Mouse (Mus musculus): ENCODE data around the gene Iah1. TPM values are rescaled to one million over a fixed set of nuclear protein-coding genes. Genes with fewer than 3 reads are reported as not detected.

Gene Iah1
- polyA plus RNA-seq, 1 experiment from 2014 or later = 40.2 TPM

DNA sequence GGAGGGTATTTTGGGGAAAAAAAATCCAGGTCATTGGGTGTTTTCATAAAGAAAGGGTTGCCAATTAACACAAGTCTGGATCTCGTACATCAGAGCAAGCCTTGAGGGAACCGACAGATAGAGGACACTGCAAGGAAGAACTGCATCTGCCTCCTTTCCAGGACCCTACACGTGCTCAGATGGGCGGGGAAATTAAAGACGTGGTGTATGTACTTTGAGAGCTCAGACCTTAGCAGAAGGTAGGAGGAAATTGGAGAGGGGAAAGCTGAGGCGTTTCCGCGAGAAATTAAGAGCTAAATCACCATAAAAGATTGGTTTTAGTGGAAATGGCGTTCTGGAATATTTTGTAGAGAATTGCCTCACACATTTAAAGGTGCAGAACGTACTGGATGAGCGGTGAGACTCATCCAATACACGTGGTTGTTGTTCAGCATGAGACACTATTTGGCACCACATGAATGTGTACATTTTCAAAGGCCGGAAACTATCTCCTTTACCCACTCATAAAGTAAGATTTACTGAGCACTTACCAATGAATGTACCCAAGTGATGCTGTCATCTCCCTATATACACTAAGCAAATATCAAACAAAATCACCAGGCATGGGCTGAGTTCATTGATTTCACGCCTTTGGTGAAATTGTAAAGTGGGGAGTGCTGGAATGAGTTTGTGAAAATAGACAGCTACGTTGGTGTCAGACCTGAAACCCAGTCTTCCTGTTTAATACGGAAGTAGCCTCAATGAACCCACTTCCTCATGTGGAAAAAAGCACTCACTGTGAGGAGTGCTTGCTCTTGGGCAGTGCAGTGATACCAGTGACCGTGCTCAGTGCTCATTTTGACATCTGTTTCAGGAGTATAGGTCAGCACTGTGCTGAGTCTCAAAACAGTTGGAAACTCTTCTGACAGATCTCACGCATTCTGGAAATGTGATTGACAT, 29.2 kb upstream of the Iah1 start:
- H3K9ac ChIP-seq (replicated peaks; ENCODE audit: low read depth, low read length) = peak overlapping the region; percentile 88
- peak; percentile 19 for ATAC-seq
- peaks cover 29% of the 10 kb centered on the region for H3K4me1 ChIP-seq (replicated peaks; ENCODE audit: control insufficient read depth, insufficient read depth, low read length)
- 36% methylated on average over 18 of the region's 18 CpGs for WGBS
- peaks cover 12% of the 10 kb centered on the region for H3K36me3 ChIP-seq (ENCODE audit: control insufficient read depth, insufficient read depth)
- no peaks in the 10 kb centered on the region for H3K27me3 ChIP-seq (replicated peaks; ENCODE audit: control insufficient read depth, insufficient read depth, low read length)
- H3K9me3 ChIP-seq (ENCODE audit: control insufficient read depth, low read length) = no peaks in the 10 kb centered on the region
- peak overlapping the region; percentile 95 for H3K4me3 ChIP-seq (replicated peaks; ENCODE audit: low read length)
- H3K27ac ChIP-seq (ENCODE audit: low read length) = peak overlapping the region; percentile 93
- peak overlapping the region; percentile 75 for H3K4me2 ChIP-seq (ENCODE audit: low read length)

DNA sequence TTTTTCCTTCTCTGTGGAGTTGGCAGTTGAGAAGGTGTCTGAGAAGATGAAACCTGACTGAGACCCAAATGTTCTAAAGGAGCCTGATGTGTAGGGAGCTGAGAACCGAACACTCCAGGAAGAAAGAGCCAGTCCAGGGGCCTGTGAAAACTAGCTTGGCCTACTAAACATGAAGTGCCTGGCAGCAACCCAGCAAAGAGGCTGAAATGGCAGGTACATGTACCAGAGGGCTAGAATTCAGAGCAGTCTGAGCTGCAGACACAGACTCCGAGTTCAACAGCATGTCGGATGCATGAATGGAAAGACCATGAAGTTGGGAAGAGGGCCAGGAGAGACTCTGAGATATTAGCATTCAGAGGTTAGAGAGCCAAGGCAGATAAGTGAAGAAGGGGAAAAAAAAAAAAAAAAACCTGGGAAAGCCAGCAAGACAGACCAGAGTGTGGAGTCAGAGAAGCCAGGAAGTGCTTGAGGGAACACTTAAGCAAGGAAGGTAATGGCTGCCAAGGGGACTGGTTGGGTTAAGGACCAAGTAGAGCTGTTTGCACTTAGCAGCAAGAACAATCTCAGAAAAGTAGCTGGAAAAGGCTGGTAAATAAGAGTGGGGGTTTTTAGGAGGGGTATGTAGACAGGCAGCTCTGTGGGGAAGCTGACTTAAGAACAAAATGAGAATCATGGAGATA, 27.3 kb upstream of the Iah1 start:
- Histone ChIP-seq H3K4me3 (replicated peaks; ENCODE audit: low read length) (no peak overlapping the region), H3K9me3 (ENCODE audit: control insufficient read depth, low read length) (no peaks in the 10 kb centered on the region), H3K4me2 (ENCODE audit: low read length) (no peak overlapping the region), H3K27ac (ENCODE audit: low read length) (no peak overlapping the region), H3K9ac (replicated peaks; ENCODE audit: low read depth, low read length) (no peak overlapping the region), H3K27me3 (replicated peaks; ENCODE audit: control insufficient read depth, insufficient read depth, low read length) (no peaks in the 10 kb centered on the region), H3K4me1 (replicated peaks; ENCODE audit: control insufficient read depth, insufficient read depth, low read length) (peaks cover 29% of the 10 kb centered on the region), H3K36me3 (ENCODE audit: control insufficient read depth, insufficient read depth) (peaks cover 19% of the 10 kb centered on the region)
- 92% methylated on average over 3 of the region's 3 CpGs for WGBS
- ATAC-seq = no peak

- Histone ChIP-seq H3K36me3 (ENCODE audit: control insufficient read depth, insufficient read depth) (peaks cover 20% of the 10 kb centered on the region), H3K9ac (replicated peaks; ENCODE audit: low read depth, low read length) (no peak overlapping the region), H3K9me3 (ENCODE audit: control insufficient read depth, low read length) (no peaks in the 10 kb centered on the region), H3K4me3 (replicated peaks; ENCODE audit: low read length) (no peak overlapping the region), H3K4me1 (replicated peaks; ENCODE audit: control insufficient read depth, insufficient read depth, low read length) (peaks cover 29% of the 10 kb centered on the region), H3K27ac (ENCODE audit: low read length) (no peak overlapping the region), H3K27me3 (replicated peaks; ENCODE audit: control insufficient read depth, insufficient read depth, low read length) (no peaks in the 10 kb centered on the region), H3K4me2 (ENCODE audit: low read length) (no peak overlapping the region)
- WGBS = 84% methylated on average over 6 of the region's 6 CpGs
- no peak for ATAC-seq
These were observed 26.5 kb upstream of the Iah1 start for GRCm38 (mm10) chr12:21289651-21290050.

- 94% methylated on average over 11 of the region's 11 CpGs for WGBS
- Histone ChIP-seq H3K4me2 (ENCODE audit: low read length) (no peak overlapping the region), H3K4me1 (replicated peaks; ENCODE audit: control insufficient read depth, insufficient read depth, low read length) (no peaks in the 10 kb centered on the region), H3K4me3 (replicated peaks; ENCODE audit: low read length) (no peak overlapping the region), H3K27me3 (replicated peaks; ENCODE audit: control insufficient read depth, insufficient read depth, low read length) (no peaks in the 10 kb centered on the region), H3K36me3 (ENCODE audit: control insufficient read depth, insufficient read depth) (peaks cover 52% of the 10 kb centered on the region), H3K9me3 (ENCODE audit: control insufficient read depth, low read length) (no peaks in the 10 kb centered on the region), H3K9ac (replicated peaks; ENCODE audit: low read depth, low read length) (no peak overlapping the region), H3K27ac (ENCODE audit: low read length) (no peak overlapping the region)
- ATAC-seq = no peak
These were observed 17.3 kb upstream of the Iah1 start for GRCm38 (mm10) chr12:21298856-21299255.

GRCm38 (mm10) chr12:21301324-21301723, 14.9 kb upstream of the Iah1 start:
- ATAC-seq = no peak
- H3K27me3 ChIP-seq (replicated peaks; ENCODE audit: control insufficient read depth, insufficient read depth, low read length) = no peaks in the 10 kb centered on the region
- H3K36me3 ChIP-seq (ENCODE audit: control insufficient read depth, insufficient read depth) = peaks cover 48% of the 10 kb centered on the region
- H3K27ac ChIP-seq (ENCODE audit: low read length) = no peak overlapping the region
- no peak overlapping the region for H3K4me3 ChIP-seq (replicated peaks; ENCODE audit: low read length)
- no peak overlapping the region for H3K4me2 ChIP-seq (ENCODE audit: low read length)
- no peaks in the 10 kb centered on the region for H3K4me1 ChIP-seq (replicated peaks; ENCODE audit: control insufficient read depth, insufficient read depth, low read length)
- WGBS = 91% methylated on average over 7 of the region's 7 CpGs
- no peak overlapping the region for H3K9ac ChIP-seq (replicated peaks; ENCODE audit: low read depth, low read length)
- H3K9me3 ChIP-seq (ENCODE audit: control insufficient read depth, low read length) = no peaks in the 10 kb centered on the region

GRCm38 (mm10) chr12:21301932-21302331, 14.3 kb upstream of the Iah1 start:
- no peak overlapping the region for H3K9ac ChIP-seq (replicated peaks; ENCODE audit: low read depth, low read length)
- no peak overlapping the region for H3K27ac ChIP-seq (ENCODE audit: low read length)
- H3K36me3 ChIP-seq (ENCODE audit: control insufficient read depth, insufficient read depth) = peaks cover 46% of the 10 kb centered on the region
- H3K4me2 ChIP-seq (ENCODE audit: low read length) = no peak overlapping the region
- H3K9me3 ChIP-seq (ENCODE audit: control insufficient read depth, low read length) = no peaks in the 10 kb centered on the region
- no peak overlapping the region for H3K4me3 ChIP-seq (replicated peaks; ENCODE audit: low read length)
- no peak for ATAC-seq
- WGBS = 94% methylated on average over 8 of the region's 8 CpGs
- no peaks in the 10 kb centered on the region for H3K4me1 ChIP-seq (replicated peaks; ENCODE audit: control insufficient read depth, insufficient read depth, low read length)
- no peaks in the 10 kb centered on the region for H3K27me3 ChIP-seq (replicated peaks; ENCODE audit: control insufficient read depth, insufficient read depth, low read length)

DNA sequence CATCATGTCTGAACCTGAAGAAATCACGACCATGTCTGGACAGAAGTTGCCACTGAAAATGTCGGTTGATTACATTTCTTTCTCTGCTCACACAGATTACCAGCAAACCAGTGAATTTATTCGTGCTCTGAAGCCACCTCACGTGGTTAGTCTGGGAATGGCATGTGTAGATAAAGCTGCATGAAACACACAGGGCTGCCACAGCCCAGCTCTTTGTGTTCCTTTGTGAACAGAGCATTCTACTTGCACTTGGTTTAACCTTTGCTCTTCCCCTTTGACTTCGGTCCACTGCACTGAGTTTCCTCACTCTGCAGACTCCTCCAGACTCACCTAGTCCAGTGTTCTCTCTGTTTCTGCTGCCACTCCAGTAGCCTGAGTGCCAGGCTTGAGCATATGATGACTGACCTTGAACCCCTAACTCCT, 13.8 kb upstream of the Iah1 start:
- H3K4me3 ChIP-seq (replicated peaks; ENCODE audit: low read length) = no peak overlapping the region
- no peak overlapping the region for H3K4me2 ChIP-seq (ENCODE audit: low read length)
- H3K36me3 ChIP-seq (ENCODE audit: control insufficient read depth, insufficient read depth) = peaks cover 45% of the 10 kb centered on the region
- H3K9me3 ChIP-seq (ENCODE audit: control insufficient read depth, low read length) = no peaks in the 10 kb centered on the region
- 87% methylated on average over 5 of the region's 5 CpGs for WGBS
- no peak overlapping the region for H3K9ac ChIP-seq (replicated peaks; ENCODE audit: low read depth, low read length)
- no peaks in the 10 kb centered on the region for H3K27me3 ChIP-seq (replicated peaks; ENCODE audit: control insufficient read depth, insufficient read depth, low read length)
- ATAC-seq = no peak
- H3K4me1 ChIP-seq (replicated peaks; ENCODE audit: control insufficient read depth, insufficient read depth, low read length) = no peaks in the 10 kb centered on the region
- no peak overlapping the region for H3K27ac ChIP-seq (ENCODE audit: low read length)

DNA sequence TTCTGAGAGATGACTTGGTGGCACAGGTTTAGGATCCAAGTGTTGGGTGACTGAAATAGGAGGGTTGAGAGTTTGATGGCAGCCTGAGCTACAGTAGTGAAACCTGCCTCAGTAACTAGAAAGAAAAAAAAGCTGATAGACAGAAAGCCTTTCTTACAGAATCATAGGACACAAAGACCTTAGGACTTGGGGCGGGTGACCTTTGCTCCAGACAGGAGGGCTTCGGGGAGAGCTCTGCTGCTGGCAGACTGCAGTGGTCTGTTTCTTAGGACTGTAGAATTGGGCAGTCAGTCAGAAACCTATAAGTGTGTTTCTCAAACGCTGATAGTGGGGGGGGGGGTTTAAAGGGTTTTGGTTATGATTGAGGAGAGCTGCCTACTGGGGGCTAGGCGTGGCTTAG, 10.4 kb upstream of the Iah1 start:
- Histone ChIP-seq H3K36me3 (ENCODE audit: control insufficient read depth, insufficient read depth) (peaks cover 50% of the 10 kb centered on the region), H3K4me1 (replicated peaks; ENCODE audit: control insufficient read depth, insufficient read depth, low read length) (no peaks in the 10 kb centered on the region), H3K4me2 (ENCODE audit: low read length) (no peak overlapping the region), H3K9ac (replicated peaks; ENCODE audit: low read depth, low read length) (no peak overlapping the region), H3K9me3 (ENCODE audit: control insufficient read depth, low read length) (no peaks in the 10 kb centered on the region), H3K27ac (ENCODE audit: low read length) (no peak overlapping the region), H3K27me3 (replicated peaks; ENCODE audit: control insufficient read depth, insufficient read depth, low read length) (no peaks in the 10 kb centered on the region), H3K4me3 (replicated peaks; ENCODE audit: low read length) (no peak overlapping the region)
- WGBS = 97% methylated on average over 4 of the region's 4 CpGs
- ATAC-seq = no peak

GRCm38 (mm10) chr12:21306721-21307120, 9.5 kb upstream of the Iah1 start:
- Histone ChIP-seq H3K27me3 (replicated peaks; ENCODE audit: control insufficient read depth, insufficient read depth, low read length) (no peaks in the 10 kb centered on the region), H3K4me3 (replicated peaks; ENCODE audit: low read length) (no peak overlapping the region), H3K9ac (replicated peaks; ENCODE audit: low read depth, low read length) (no peak overlapping the region), H3K9me3 (ENCODE audit: control insufficient read depth, low read length) (no peaks in the 10 kb centered on the region), H3K4me1 (replicated peaks; ENCODE audit: control insufficient read depth, insufficient read depth, low read length) (no peaks in the 10 kb centered on the region), H3K27ac (ENCODE audit: low read length) (no peak overlapping the region), H3K4me2 (ENCODE audit: low read length) (no peak overlapping the region), H3K36me3 (ENCODE audit: control insufficient read depth, insufficient read depth) (peaks cover 47% of the 10 kb centered on the region)
- ATAC-seq = no peak
- 87% methylated on average over 4 of the region's 4 CpGs for WGBS

Measured in forebrain, embryonic 16.5 days (tissue).